Comparison of ENCODE assay signal across 9 mouse cellular contexts in genomic region chr13:59144321-59144856, GRCm38 (mm10).
DNase-seq lines count a peak whose midpoint lies in the region; ATAC-seq lines count a peak whose summit lies in the region.
"Had no signal": no experiment of that assay in that cellular context is flagged by ENCODE, and none has a peak within 500 bp of the region (broad histone marks: within the 10 kb centered on the region; RNA-seq: fewer than 3 reads in every experiment).

No protein-coding gene starts in this region.

- peak overlapping the region; percentile 30 for H3K4me2 ChIP-seq in hindbrain, embryonic 12.5 days (replicated peaks)
- no peak overlapping the region for H3K4me2 ChIP-seq in midbrain, embryonic 11.5 days
- H3K4me2 ChIP-seq: stomach, embryonic 15.5 days had no signal

- no peak overlapping the region for H3K9ac ChIP-seq in hindbrain, embryonic 12.5 days
- H3K9ac ChIP-seq in midbrain, embryonic 11.5 days (ENCODE audit: low read length): no peak overlapping the region; the same call in 1 of the 2 replicates
- H3K9ac ChIP-seq: stomach, embryonic 15.5 days had no signal

- 43% methylated on average over 11 of the region's 11 CpGs for WGBS in hindbrain, embryonic 12.5 days
- 60% methylated on average over 11 of the region's 11 CpGs for WGBS in midbrain, embryonic 11.5 days

- no peak overlapping the region for H3K4me3 ChIP-seq in hindbrain, embryonic 12.5 days
- no peak overlapping the region for H3K4me3 ChIP-seq in midbrain, embryonic 11.5 days (ENCODE audit: low read depth, low read length)
- H3K4me3 ChIP-seq: stomach, embryonic 15.5 days had no signal

- H3K27me3 ChIP-seq in hindbrain, embryonic 12.5 days: no peaks in the 10 kb centered on the region
- H3K27me3 ChIP-seq in midbrain, embryonic 11.5 days (ENCODE audit: control insufficient read depth, insufficient read depth, low read length): no peaks in the 10 kb centered on the region
- H3K27me3 ChIP-seq: stomach, embryonic 15.5 days had no signal

- peak overlapping the region; percentile 90 for H3K27ac ChIP-seq in hindbrain, embryonic 12.5 days
- peak overlapping the region; percentile 60; the same call in 1 of the 2 replicates for H3K27ac ChIP-seq in midbrain, embryonic 11.5 days (ENCODE audit: low read depth, low read length)
- H3K27ac ChIP-seq: stomach, embryonic 15.5 days had no signal

- ATAC-seq in hindbrain, embryonic 12.5 days (ENCODE audit: low FRiP score): peak; percentile 92
- peak; percentile 94 for ATAC-seq in midbrain, embryonic 11.5 days (ENCODE audit: low FRiP score)

- DNase-seq in right cerebral cortex, adult 18-20 months: peak; percentile 76
- DNase-seq in right cerebral cortex, postnatal 14 days: no peak
- peak; percentile 88 for DNase-seq in midbrain, embryonic 11.5 days (ENCODE audit: low spot score, missing footprints)
- no peak for DNase-seq in thymus, adult 18-20 months
- no peak for DNase-seq in heart, adult 9 months (ENCODE audit: low spot score in 2 of 2)
- no peak for DNase-seq in liver
- DNase-seq: lung, postnatal 36 days had no signal

- H3K4me1 ChIP-seq in hindbrain, embryonic 12.5 days: peaks cover 37% of the 10 kb centered on the region
- peaks cover 25% of the 10 kb centered on the region for H3K4me1 ChIP-seq in midbrain, embryonic 11.5 days (ENCODE audit: control insufficient read depth, insufficient read depth, low read length)
- H3K4me1 ChIP-seq: stomach, embryonic 15.5 days had no signal

- no peaks in the 10 kb centered on the region for H3K9me3 ChIP-seq in hindbrain, embryonic 12.5 days (replicated peaks)
- no peaks in the 10 kb centered on the region for H3K9me3 ChIP-seq in midbrain, embryonic 11.5 days (ENCODE audit: control insufficient read depth, low read length)
- H3K9me3 ChIP-seq: stomach, embryonic 15.5 days had no signal

- H3K36me3 ChIP-seq in hindbrain, embryonic 12.5 days: no peaks in the 10 kb centered on the region
- H3K36me3 ChIP-seq in midbrain, embryonic 11.5 days (ENCODE audit: control insufficient read depth, insufficient read depth, low read length): no peaks in the 10 kb centered on the region
- H3K36me3 ChIP-seq: stomach, embryonic 15.5 days had no signal

Comparison
In these comparisons a context has a peak if more than half of its experiments do, and no peak if none do; other contexts are left out.
1. DNase-seq: peak in right cerebral cortex, adult 18-20 months (single experiment) and midbrain, embryonic 11.5 days (single experiment); none in right cerebral cortex, postnatal 14 days (single experiment), thymus, adult 18-20 months (0 of 2), heart, adult 9 months (0 of 2) and liver (single experiment).